Mouse (Mus musculus) cerebellum, adult 11 months (tissue): ENCODE results near the gene Gm5861.
"Not testable (repeated sequence)": the region's sequence is repeated elsewhere in the genome, so short reads cannot be mapped to it uniquely, and the experiment has no call there.

ENCODE experiments used
- DNase-seq: peaks from one replicate; pipeline ENCODE4 v3.0.0; 2022

Gm5861 gene

DNA sequence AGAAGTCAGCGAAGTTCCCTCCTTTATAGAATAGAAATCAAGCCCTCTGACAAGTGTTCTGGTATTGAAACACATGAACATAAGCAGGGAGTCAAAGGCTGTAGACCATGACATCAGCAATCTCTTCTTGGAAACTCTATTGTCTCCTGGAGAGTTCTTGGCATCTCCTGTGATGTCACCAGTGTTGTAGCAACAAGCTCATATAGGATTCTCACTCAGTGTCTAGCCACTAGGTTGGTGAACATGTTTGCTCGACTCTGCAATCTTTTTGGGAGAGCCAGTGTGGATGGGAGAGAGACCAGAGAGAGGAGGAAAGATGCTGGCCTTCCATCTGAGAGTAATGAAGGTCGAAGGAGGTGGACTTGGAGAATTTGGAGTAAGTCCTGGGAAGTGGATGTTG lies at the start of gene Gm5861:
Gene Gm5861, plus strand, starts transcription at position 301 of the 400 bp plus-strand sequence.
- DNase-seq, result not testable (repeated sequence)

DNA sequence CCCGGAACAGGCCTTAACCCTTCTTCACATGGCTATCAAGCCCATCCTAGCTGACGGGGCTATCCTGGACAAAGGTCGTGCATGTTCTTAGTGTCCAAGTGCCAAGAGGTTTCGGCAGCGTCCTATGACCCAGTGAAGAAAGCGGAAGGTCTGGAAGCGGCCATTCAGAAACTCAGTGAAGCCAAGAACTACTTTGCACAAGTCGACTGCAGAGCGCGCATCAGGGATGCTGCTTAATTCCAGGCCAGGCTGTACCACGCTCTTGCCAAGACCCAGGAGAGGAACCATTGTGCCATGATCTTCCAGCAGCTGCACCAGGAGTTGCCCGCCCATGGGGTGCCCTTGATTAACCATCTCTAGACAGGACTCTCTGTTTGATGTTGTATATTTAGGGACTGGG lies 44.8 kb upstream of the Gm5861 start:
- DNase-seq, result peak; percentile 0
